Mouse (Mus musculus) limb, embryonic 13.5 days (tissue): ENCODE results near the gene Kif22. TPM values are rescaled to one million over a fixed set of nuclear protein-coding genes. Genes with fewer than 3 reads are reported as not detected.

Experiments used
- ATAC-seq: fragments of 200-750 bp; cut with Nextera tagmentation; 2 replicates; pipeline ENCODE4 v1.8.0; 2017; ENCODE audit warnings: low read depth, moderate number of reproducible peaks, moderate TSS enrichment; ENCODE audit not compliant: low FRiP score
- H3K27ac ChIP-seq: fragments of 300-500 bp; sonication (generic); 2 replicates; pipeline ENCODE4 v1.5.1; 2015; ENCODE audit warnings: inconsistent platforms, mild to moderate bottlenecking, moderate library complexity
- H3K27me3 ChIP-seq: fragments of 300-500 bp; sonication (generic); 2 replicates; pipeline ENCODE4 v1.6.1; 2015; ENCODE audit warnings: mild to moderate bottlenecking, inconsistent platforms
- H3K36me3 ChIP-seq: fragments of 300-500 bp; sonication (generic); 2 replicates; pipeline ENCODE4 v1.6.1; 2015; ENCODE audit warnings: inconsistent platforms, mild to moderate bottlenecking, moderate library complexity
- H3K4me1 ChIP-seq: fragments of 300-500 bp; sonication (generic); 2 replicates; pipeline ENCODE4 v1.6.1; 2015; ENCODE audit warnings: inconsistent platforms
- H3K4me2 ChIP-seq: fragments of 300-500 bp; sonication (generic); replicated peaks from 2 replicates; pipeline ENCODE4 v1.6.1; 2015; ENCODE audit warnings: inconsistent platforms, mild to moderate bottlenecking, moderate library complexity
- H3K4me3 ChIP-seq: fragments of 300-500 bp; sonication (generic); 2 replicates; pipeline ENCODE4 v1.5.1; 2015; ENCODE audit warnings: moderate library complexity, mild to moderate bottlenecking, inconsistent platforms
- H3K9ac ChIP-seq: fragments of 300-500 bp; sonication (generic); 2 replicates; pipeline ENCODE4 v1.6.1; 2015; ENCODE audit warnings: mild to moderate bottlenecking, inconsistent platforms
- H3K9me3 ChIP-seq: fragments of 300-500 bp; sonication (generic); 2 replicates; pipeline ENCODE4 v1.6.1; 2016; ENCODE audit warnings: inconsistent platforms
- WGBS: fragments of 180-500 bp; shearing (Covaris S2); methylation state at CpG from one replicate; pipeline ENCODE4 v1.1.7; 2015; 5-methylcytosine and 5-hydroxymethylcytosine counted together
- polyA plus RNA-seq: library from polyadenylated mRNA; unstranded; fragments of >200 nt; fragmentation: Nextera tagmentation; extraction: Ambion mirVana; gene quantifications from 2 replicates; pipeline ENCODE4 v1.2.1, GENCODE M21; 2015

Kif22 gene
- polyA plus RNA-seq, 1 experiment from 2014 or later, result 118 TPM

GRCm38 (mm10) chr7:127082271-127082670 is 40.0 kb upstream of the Kif22 start:
- Histone ChIP-seq H3K27ac (no peak overlapping the region), H3K9ac (no peak overlapping the region), H3K4me2 (no peak overlapping the region), H3K36me3 (no peaks in the 10 kb centered on the region), H3K4me3 (no peak overlapping the region), H3K4me1 (no peaks in the 10 kb centered on the region), H3K9me3 (no peaks in the 10 kb centered on the region), H3K27me3 (no peaks in the 10 kb centered on the region)
- 84% methylated on average over 8 of the region's 8 CpGs for WGBS
- no peak for ATAC-seq

GRCm38 (mm10) chr7:127080045-127080444 is 37.8 kb upstream of the Kif22 start:
- Histone ChIP-seq H3K27ac (no peak overlapping the region), H3K36me3 (no peaks in the 10 kb centered on the region), H3K4me3 (no peak overlapping the region), H3K4me2 (no peak overlapping the region), H3K27me3 (no peaks in the 10 kb centered on the region), H3K9me3 (peaks cover 3% of the 10 kb centered on the region; the same call in 1 of the 2 replicates), H3K4me1 (no peaks in the 10 kb centered on the region), H3K9ac (no peak overlapping the region)
- no peak for ATAC-seq
- 36% methylated on average over 3 of the region's 3 CpGs for WGBS

GRCm38 (mm10) chr7:127077692-127078091 is 35.4 kb upstream of the Kif22 start:
- 80% methylated on average over 3 of the region's 3 CpGs for WGBS
- peaks cover 6% of the 10 kb centered on the region; the same call in 1 of the 2 replicates for H3K9me3 ChIP-seq

GRCm38 (mm10) chr7:127076188-127076587 is 33.9 kb upstream of the Kif22 start:
- Histone ChIP-seq H3K9me3 (peaks cover 6% of the 10 kb centered on the region; the same call in 1 of the 2 replicates), H3K4me2 (no peak overlapping the region), H3K4me3 (no peak overlapping the region), H3K36me3 (no peaks in the 10 kb centered on the region), H3K27ac (no peak overlapping the region), H3K27me3 (no peaks in the 10 kb centered on the region), H3K9ac (no peak overlapping the region), H3K4me1 (peaks cover 8% of the 10 kb centered on the region; the same call in 1 of the 2 replicates)
- WGBS, result 92% methylated on average over 5 of the region's 5 CpGs
- no peak for ATAC-seq

More at GRCm38 (mm10) chr7:127077692-127078091, 35.4 kb upstream of the Kif22 start:
- Histone ChIP-seq H3K4me3 (no peak overlapping the region), H3K4me1 (no peaks in the 10 kb centered on the region), H3K9ac (no peak overlapping the region), H3K27me3 (no peaks in the 10 kb centered on the region), H3K27ac (no peak overlapping the region), H3K36me3 (no peaks in the 10 kb centered on the region), H3K4me2 (no peak overlapping the region)
- no peak for ATAC-seq

GRCm38 (mm10) chr7:127073221-127073620 is 30.9 kb upstream of the Kif22 start:
- ATAC-seq, result no peak
- WGBS, result 88% methylated on average over 4 of the region's 4 CpGs
- Histone ChIP-seq H3K4me1 (peaks cover 8% of the 10 kb centered on the region; the same call in 1 of the 2 replicates), H3K27me3 (no peaks in the 10 kb centered on the region), H3K36me3 (no peaks in the 10 kb centered on the region), H3K27ac (no peak overlapping the region), H3K4me3 (no peak overlapping the region), H3K9ac (no peak overlapping the region), H3K4me2 (no peak overlapping the region), H3K9me3 (peaks cover 6% of the 10 kb centered on the region; the same call in 1 of the 2 replicates)

- Histone ChIP-seq H3K9me3 (peaks cover 6% of the 10 kb centered on the region; the same call in 1 of the 2 replicates), H3K27me3 (no peaks in the 10 kb centered on the region), H3K4me3 (no peak overlapping the region), H3K4me2 (no peak overlapping the region), H3K27ac (no peak overlapping the region), H3K36me3 (no peaks in the 10 kb centered on the region), H3K9ac (no peak overlapping the region), H3K4me1 (peaks cover 8% of the 10 kb centered on the region; the same call in 1 of the 2 replicates)
- WGBS, result 70% methylated on average over 4 of the region's 4 CpGs
- no peak for ATAC-seq
Observed at GRCm38 (mm10) chr7:127070871-127071413, 28.7 kb upstream of the Kif22 start.

GRCm38 (mm10) chr7:127066317-127066716 is 24.0 kb upstream of the Kif22 start:
- WGBS, result 73% methylated on average over 4 of the region's 4 CpGs
- no peak overlapping the region for H3K27ac ChIP-seq
- H3K4me1 ChIP-seq, result no peaks in the 10 kb centered on the region
- ATAC-seq, result no peak
- no peak overlapping the region for H3K4me2 ChIP-seq
- H3K9me3 ChIP-seq, result no peaks in the 10 kb centered on the region
- H3K27me3 ChIP-seq, result no peaks in the 10 kb centered on the region
- no peaks in the 10 kb centered on the region for H3K36me3 ChIP-seq
- H3K4me3 ChIP-seq, result no peak overlapping the region
- no peak overlapping the region for H3K9ac ChIP-seq

- Histone ChIP-seq H3K4me1 (no peaks in the 10 kb centered on the region), H3K9ac (no peak overlapping the region), H3K4me3 (no peak overlapping the region), H3K9me3 (no peaks in the 10 kb centered on the region), H3K27ac (no peak overlapping the region), H3K4me2 (no peak overlapping the region), H3K27me3 (no peaks in the 10 kb centered on the region), H3K36me3 (no peaks in the 10 kb centered on the region)
- no peak for ATAC-seq
- WGBS, result 86% methylated on average over 6 of the region's 6 CpGs
Observed at GRCm38 (mm10) chr7:127065538-127065937, 23.3 kb upstream of the Kif22 start.

- peaks cover 6% of the 10 kb centered on the region for H3K27me3 ChIP-seq
- no peaks in the 10 kb centered on the region for H3K36me3 ChIP-seq
- no peaks in the 10 kb centered on the region for H3K4me1 ChIP-seq
- no peak for ATAC-seq
- 76% methylated on average over 5 of the region's 5 CpGs for WGBS
- H3K9ac ChIP-seq, result no peak overlapping the region
- H3K4me2 ChIP-seq, result no peak overlapping the region
- H3K4me3 ChIP-seq, result no peak overlapping the region
- H3K9me3 ChIP-seq, result no peaks in the 10 kb centered on the region
- H3K27ac ChIP-seq, result no peak overlapping the region
Observed at GRCm38 (mm10) chr7:127055026-127055585, 12.8 kb upstream of the Kif22 start.

- peaks cover 83% of the 10 kb centered on the region for H3K36me3 ChIP-seq
- no peak for ATAC-seq
- H3K9ac ChIP-seq, result no peak overlapping the region
- no peak overlapping the region for H3K27ac ChIP-seq
- no peak overlapping the region for H3K4me2 ChIP-seq
- H3K4me1 ChIP-seq, result peaks cover 11% of the 10 kb centered on the region
- H3K4me3 ChIP-seq, result no peak overlapping the region
- H3K27me3 ChIP-seq, result no peaks in the 10 kb centered on the region
- WGBS, result 82% methylated on average over 1 of the region's 1 CpGs
- no peaks in the 10 kb centered on the region for H3K9me3 ChIP-seq
Observed at GRCm38 (mm10) chr7:127031244-127031643, 11.0 kb downstream of the Kif22 start.

- H3K4me2 ChIP-seq, result no peak overlapping the region
- H3K4me1 ChIP-seq, result peaks cover 11% of the 10 kb centered on the region
- no peak overlapping the region for H3K9ac ChIP-seq
- no peak overlapping the region for H3K4me3 ChIP-seq
- no peaks in the 10 kb centered on the region for H3K9me3 ChIP-seq
- WGBS, result 97% methylated on average over 1 of the region's 1 CpGs
- no peak overlapping the region for H3K27ac ChIP-seq
- H3K36me3 ChIP-seq, result peaks cover 74% of the 10 kb centered on the region
- ATAC-seq, result no peak
- no peaks in the 10 kb centered on the region for H3K27me3 ChIP-seq
Observed at GRCm38 (mm10) chr7:127030172-127030571, 12.1 kb downstream of the Kif22 start.

GRCm38 (mm10) chr7:127027885-127028284 is 14.4 kb downstream of the Kif22 start:
- Histone ChIP-seq H3K4me2 (peak overlapping the region; percentile 77), H3K4me3 (peak overlapping the region; percentile 94), H3K27me3 (no peaks in the 10 kb centered on the region), H3K9me3 (no peaks in the 10 kb centered on the region), H3K9ac (peak overlapping the region; percentile 65), H3K4me1 (peaks cover 31% of the 10 kb centered on the region), H3K27ac (peak overlapping the region; percentile 99), H3K36me3 (peaks cover 70% of the 10 kb centered on the region)
- WGBS, result 63% methylated on average over 8 of the region's 8 CpGs
- no peak for ATAC-seq
